Mouse (Mus musculus) embryo, embryonic 10.5 days (tissue): Measurements from ENCODE around the gene Acot4.
"Not testable (repeated sequence)": the region's sequence is repeated elsewhere in the genome, so short reads cannot be mapped to it uniquely, and the experiment has no call there.

Source experiments
- DNase-seq: peaks from one replicate; pipeline ENCODE4 v3.0.0-alpha.2; 2015; ENCODE audit warnings: low spot score

Gene Acot4

DNA sequence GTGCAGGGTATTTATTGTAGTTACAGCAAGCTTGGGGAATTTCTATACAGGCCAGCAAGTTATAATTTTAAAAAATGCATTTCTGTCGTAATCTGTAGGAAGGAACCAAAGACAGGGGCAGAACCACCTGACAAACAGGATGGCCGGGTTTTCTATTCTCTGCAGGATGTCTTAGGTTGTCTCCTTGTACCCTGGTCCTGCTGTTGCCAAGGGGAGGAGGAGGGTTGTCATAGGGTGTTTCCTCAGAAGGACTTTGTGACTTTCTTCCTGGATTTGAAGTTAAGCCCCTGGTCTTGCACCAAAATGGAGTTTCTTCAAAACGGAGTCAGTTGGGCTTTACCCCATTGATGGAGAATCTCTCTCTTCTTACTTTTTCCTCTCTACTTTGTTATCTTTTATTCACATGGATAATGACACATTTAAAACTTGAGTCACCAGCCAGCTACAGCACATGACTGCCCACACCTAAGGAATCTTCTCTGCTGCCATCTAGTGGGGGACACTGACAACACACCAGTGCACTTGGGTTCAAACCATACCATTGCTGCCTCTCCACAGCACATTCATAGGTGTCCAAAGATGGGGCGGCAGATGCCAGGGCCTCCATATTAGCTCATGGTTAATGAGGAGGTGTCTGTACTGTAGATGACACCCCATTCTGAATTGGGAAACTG is 7.4 kb upstream of the Acot4 start:
- DNase-seq: peak; percentile 88

DNA sequence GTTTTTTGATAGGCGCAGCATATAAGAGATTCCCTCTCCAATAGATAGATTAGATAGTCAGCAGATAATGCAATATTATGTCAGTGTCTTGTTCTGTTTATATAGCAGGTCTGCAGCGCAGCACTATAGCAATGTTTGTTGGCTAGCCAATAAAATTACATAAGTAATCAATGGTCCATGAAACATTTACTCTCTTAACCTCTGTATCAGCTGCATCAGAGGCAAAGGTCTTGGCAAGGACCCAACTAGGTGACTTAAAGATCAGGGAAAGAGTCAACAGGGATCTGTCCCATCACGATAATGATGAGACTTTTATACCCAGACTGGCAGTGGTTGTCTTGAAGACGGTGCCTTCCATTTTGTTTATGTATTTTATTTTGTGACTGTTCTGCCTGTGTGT is 5.3 kb upstream of the Acot4 start:
- no peak for DNase-seq

DNA sequence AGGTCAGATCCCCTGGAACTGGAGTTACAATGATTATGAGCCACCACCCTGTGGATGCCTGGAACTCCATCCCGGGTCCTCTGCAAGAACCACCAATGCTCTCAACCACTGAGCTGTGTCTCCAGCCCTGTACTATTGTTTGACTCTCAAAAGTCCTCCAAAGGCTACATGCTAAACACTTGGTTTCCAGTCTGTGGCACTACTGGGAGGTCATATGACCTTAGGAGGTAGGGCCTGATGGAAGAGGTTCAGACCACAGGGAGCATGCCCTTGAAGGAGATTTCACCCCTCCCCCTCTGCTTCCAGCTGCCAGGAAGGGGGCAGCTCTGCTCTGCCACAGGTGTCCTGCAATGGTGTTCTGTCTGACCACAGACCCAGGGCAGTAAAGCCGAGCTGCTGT is 4.9 kb upstream of the Acot4 start:
- not testable (repeated sequence) for DNase-seq

DNA sequence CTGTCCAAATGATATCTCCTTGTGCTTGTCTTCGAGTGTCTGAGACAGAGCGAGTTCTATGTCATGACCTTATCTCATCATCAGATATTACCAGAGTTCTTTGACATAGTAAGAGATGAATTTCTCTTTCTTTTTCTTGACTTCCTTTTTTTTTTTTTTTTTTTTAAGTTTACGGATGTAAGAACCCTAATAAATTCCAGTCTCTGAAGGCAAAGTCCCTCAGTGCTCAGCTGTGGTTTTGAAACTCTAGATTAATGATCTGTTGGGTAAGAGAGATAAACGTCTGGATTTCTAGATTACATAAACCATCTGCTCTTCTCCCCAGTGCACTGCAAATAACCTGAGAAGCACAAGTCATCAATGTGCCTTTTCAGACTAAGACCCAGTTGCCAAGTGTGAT is 4.1 kb upstream of the Acot4 start:
- DNase-seq: no peak

DNA sequence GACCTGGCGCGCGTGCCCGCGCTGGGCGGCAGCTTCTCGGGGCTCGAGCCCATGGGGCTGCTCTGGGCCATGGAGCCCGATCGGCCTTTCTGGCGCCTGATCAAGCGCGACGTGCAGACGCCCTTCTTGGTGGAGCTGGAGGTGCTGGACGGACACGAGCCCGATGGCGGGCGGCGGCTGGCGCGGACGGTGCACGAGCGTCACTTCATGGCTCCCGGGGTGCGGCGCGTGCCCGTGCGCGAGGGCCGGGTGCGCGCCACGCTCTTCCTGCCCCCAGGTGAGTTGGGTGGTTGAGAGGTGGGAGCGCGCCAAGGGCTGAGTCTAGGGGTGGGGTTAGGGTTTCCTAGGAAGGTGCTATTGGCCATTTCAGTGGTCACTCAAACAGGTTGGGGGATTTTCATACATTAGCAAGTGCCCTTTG is 522 bp downstream of the Acot4 start, which contains the start of gene Gm49366:
Gene Gm49366 (plus strand): TSS at position 245 of the 421 bp plus-strand sequence.
- peak; percentile 54 for DNase-seq

DNA sequence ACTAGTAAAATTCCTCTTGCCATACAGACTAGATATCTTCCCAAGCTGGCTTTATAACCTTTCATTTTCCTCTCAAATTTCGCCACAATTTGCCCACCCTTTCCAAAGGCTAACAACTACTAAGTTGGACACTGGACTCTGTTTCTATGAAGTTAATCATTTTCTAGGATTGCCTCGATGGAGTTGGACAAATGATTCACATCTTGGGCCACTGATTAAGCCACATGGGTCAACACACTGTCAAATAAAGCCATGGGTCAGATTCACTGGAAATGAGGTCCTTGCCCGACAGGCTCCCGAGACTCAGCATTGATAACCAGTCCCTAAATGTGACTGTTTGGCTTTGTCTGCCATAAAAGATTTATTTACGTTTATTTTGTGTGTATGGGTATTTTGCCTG is 4.1 kb downstream of the Acot4 start:
- no peak for DNase-seq

DNA sequence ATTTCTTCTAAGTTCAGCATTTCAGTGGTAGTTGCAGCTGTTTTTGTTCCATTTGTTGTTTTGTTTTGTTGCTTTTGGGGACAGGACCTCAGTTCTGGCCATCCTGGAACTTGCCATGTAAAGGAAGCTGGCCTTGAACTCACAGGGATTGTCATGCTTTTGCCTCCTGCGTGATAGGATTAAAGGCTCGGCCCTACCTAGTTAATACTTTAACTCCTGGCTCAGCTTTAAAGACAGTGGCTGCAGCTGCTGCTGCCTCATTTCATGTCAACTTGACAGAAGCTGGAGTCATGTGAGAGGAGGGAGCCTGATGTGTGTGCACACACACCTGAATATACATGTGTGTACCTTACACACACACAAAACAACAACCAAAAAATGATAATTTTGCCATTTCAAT is 5.9 kb downstream of the Acot4 start:
- no peak for DNase-seq

DNA sequence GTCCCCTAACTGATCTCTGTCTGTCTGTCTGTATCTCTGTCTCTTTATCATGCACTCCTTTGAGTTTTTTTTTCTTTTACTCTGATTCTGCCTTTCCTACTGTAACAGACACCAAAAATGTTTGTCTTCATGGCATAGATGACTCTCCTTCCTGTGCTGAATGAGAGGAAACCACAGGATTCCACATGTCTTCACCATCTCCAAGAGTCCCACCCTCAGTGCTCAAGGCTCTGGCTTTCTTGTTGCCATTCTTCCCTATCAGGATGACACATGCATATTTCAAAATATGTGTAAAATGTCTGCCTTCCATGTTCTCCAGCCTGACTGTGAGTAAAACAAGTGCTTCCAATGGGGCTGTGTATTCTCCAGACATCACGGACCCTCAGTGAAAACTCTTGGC is 8.7 kb downstream of the Acot4 start:
- no peak for DNase-seq

DNA sequence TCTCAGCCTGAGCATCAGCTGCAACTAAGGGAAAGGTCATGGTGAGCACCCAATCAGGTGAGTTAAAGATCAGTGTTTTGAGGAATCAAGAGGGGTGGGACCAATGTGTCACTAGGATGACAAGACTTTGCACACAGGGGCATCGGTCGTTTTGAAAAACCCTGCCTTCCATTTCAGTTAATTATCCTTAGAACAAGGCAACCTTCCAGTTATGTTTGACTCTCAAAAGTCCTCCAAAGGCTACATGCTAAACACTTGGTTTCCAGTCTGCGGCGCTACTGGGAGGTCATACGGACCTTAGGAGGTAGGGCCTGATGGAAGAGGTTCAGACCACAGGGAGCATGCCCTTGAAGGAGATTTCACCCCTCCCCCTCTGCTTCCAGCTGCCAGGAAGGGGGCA is 12.6 kb downstream of the Acot4 start:
- not testable (repeated sequence) for DNase-seq

DNA sequence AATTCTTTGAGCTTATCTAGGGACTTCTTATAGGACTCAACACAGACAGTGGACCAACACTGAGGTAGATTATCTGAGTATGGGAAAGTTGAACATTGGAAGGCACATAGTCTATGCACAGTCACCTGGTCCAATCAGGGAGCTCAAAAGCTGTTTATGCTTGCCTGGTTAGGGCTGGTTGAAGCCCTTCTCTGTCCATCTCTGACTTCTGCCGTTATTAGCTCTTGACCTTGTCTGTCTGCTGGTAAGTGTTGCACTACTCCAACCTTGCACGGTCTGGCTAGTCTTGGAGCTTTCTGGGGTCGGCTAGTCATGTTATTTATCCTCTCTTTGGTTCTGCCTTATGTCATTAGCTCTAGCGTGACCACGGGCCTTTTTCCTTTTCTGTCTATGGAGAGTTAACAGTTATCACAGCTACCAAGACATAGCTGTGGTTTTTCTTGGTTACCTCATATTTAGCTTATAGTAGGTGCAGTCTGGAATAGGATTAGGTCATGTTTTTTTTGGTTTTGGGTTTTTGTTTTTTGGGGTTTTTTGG is 13.8 kb downstream of the Acot4 start, which contains the start of gene Acot3:
Gene Acot3 (plus strand): TSS at position 208 of the 538 bp plus-strand sequence.
- no peak for DNase-seq

DNA sequence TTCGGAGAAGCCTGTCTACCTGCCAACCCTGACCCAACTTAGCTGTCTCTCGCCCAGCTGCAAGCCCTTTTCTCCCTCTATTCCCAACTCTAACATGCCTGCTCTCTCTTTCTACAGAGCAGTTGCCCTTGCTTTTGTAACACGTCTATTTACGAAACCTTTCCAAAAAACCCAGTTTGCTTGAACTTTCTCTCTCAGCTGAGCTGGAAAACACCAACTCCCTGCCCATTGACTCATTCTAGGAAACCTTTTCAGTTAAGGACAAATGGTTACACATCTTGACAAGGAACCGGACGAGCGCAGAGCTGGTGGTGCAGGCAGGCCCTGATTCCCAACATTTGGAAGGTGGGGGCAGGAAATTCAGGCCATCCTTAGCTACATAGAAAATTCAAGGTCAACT is 14.4 kb downstream of the Acot4 start:
- no peak for DNase-seq

DNA sequence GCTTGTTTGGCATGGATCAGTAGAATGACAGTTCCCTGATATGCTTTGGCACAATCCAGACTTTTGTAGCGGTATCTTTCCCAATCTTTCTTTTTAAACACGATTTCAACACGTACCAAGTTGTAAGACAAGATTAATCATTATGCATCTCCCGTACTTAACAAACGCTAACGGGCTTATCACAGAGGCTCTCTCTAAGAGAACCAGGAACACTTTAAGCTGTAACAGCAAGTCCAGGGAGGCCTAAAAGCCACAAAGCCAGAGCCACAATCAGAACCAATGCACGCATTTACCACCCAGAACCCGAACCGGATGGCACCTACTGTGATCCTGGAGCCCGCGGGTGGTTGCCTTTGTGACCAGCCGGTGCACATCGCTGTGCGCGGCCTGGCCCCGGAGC is 15.0 kb downstream of the Acot4 start:
- peak; percentile 36 for DNase-seq

DNA sequence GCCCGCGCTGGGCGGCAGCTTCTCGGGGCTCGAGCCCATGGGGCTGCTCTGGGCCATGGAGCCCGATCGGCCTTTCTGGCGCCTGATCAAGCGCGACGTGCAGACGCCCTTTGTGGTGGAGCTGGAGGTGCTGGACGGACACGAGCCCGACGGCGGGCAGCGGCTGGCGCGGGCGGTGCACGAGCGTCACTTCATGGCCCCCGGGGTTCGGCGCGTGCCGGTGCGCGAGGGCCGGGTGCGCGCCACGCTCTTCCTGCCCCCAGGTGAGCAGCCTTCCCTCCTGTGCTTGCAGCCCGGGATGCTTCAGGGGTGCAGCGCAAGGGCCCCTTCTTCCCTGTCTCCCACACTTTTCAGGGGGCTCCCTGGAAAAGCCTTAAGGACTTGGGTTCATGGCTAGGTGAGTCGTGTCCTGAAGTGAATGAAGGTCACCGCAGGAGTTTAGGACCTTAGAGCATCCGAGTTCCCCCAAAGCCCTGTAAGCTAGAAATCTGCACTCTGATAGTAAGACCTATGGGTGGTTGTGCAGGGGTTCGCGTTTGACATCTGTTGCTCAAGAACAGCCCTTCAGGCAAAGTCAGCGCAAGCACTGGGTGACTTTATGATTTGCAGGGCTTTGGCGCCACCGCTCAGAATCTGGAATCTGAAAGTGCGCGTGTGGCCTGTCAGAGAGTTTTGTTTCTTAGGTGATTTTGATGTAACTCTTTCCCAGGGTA is 15.7 kb downstream of the Acot4 start:
- DNase-seq: peak; percentile 65

DNA sequence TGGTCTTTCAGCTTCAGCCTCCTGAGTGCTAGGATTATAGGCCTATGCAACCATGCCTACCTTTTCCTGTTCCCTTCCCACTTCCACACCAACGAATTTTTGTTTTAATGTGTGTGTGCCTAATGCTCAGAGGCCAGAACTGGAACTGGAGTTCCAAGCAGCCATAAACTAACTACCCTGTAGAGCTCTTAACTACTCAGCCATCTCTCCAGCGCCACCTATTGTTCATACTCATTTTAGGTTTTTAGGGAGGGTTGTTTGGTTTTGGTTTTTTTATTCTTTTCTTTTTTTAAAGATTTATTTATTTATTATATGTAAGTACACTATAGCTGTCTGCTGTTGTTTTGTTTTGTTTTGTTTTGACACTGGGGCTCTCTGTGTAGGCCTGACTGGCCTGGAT is 22.8 kb downstream of the Acot4 start:
- DNase-seq: peak; percentile 38

DNA sequence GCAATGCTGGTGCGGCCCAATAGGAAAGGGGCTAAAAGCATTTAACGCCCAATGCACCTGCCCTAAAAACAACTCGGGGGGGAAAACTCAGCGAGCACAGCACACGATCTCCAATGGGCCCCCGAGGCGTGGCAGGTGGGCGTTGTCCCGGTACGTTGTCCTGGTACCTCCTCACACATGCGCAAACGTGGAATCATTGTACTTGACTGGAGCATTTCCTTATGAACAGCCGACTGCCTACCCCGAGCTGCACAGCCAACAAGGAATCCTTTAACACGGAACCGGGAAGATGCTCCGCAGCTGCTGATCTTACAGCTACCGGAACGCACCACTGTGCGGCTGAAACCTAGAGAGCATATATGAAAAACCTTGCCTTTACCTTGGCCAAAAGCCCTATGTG is 24.2 kb downstream of the Acot4 start:
- DNase-seq: no peak

DNA sequence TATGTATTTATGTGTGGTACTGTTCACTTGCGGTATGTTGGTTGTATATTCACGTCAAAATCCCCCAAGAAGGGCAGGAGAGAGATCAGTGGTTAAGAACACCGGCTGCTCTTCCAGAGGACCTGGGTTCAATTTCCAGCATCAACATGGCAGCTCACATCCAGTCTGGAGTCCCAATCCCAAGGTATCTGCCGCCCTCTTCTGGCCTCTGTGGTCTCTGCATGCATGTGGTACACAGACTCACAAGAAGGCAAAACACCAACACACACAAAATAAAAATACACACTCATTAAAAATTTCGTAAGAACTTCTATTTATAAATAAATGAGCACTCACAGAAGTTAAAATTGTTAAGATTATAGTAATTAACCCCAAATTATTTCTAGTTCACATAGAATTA is 25.0 kb downstream of the Acot4 start:
- no peak for DNase-seq

DNA sequence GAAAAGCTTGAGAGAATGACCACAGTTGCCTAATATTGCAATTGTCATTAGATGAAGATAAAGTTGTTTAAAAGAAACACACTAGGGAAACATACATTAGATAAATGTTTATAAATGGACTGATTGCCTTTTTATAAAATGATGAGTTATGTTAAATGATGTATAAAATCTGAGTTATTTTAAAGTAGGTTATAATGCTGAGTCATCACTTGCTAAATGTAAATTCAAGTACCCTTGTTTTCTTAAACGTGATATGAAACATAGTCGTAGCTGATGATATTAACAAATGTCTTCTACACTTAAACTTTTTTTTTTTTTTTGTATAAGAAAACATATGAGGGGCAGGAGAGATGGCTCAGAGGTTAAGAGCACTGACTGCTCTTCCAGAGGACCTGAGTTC is 25.7 kb downstream of the Acot4 start:
- DNase-seq: no peak

DNA sequence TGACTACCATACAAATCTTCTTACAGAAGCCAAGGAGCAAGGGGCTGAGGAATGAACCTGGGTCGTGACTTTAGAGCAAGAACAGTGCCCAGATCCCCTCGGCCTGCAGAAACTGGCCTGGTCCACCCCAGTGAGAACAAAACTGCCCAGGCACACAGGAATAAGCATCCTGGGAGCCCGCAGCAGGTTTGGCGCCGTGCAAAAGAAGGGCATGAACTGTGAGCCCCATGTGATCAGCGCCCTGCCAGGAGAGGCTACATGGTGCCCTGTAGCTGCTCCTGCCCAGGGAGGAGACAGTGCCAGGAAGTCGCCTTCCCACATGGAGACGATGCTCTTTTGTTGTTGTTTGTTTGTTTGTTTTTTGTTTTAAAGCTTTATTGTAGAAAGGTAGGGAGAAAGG is 26.4 kb downstream of the Acot4 start:
- no peak for DNase-seq

DNA sequence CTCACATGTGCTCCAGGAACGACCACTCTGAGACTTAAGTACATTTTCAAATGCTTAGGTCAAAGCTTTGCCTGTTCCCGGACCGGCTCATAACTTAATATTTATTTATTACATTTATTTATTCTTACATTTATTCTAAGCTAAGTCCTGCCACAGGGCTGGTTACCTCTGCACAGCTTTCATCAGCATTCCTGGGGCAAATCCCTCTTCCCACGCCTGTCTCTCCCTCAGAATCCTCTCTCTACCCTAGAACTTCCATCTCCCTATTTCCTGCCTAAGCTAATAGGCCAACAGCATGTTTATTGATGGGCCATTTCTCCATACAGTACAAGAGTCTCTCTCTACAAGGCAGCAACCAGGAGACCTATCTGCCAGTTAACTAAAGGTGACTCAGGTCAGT is 29.6 kb downstream of the Acot4 start:
- DNase-seq: no peak

DNA sequence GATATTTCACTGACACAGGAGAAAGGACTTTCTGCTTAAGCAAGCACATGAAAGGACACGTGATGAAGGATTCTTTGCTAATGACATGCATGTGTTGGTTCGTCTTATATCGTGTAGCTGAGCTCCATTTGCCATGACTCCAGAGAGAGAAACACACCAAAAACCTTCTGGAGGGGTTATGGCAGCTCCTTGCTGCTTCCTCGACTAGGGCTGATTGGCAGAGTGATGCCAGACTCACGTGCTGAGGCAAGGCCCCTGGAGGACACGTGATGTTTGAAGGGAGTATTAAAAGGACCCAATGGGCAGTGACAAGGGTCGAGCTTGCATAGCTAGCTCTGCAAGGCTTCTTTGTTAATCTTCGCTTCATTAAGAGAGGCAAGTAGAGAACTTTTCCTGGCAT is 30.1 kb downstream of the Acot4 start:
- no peak for DNase-seq

DNA sequence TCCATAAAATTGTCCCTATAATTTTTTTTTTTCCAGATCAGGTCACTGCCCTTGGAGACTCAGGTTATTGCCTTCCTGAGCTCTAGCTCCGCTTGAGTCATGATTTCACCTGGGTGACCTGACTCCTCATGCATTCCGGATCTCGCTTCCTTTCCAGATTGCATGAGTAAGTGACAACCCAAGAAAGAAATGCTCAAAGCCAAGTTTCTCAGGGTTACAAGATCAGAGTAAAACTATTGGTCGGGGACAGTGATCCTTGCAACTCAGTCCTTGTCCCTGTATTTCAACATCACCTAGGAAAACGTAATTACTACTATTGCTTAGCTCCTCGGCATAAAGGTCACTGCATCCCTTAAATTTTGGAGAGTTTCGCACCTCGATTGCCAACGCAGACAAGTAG is 30.8 kb downstream of the Acot4 start, which contains the start of gene Acot5:
Gene Acot5 (plus strand): TSS at position 340 of the 400 bp plus-strand sequence.
- DNase-seq: no peak

DNA sequence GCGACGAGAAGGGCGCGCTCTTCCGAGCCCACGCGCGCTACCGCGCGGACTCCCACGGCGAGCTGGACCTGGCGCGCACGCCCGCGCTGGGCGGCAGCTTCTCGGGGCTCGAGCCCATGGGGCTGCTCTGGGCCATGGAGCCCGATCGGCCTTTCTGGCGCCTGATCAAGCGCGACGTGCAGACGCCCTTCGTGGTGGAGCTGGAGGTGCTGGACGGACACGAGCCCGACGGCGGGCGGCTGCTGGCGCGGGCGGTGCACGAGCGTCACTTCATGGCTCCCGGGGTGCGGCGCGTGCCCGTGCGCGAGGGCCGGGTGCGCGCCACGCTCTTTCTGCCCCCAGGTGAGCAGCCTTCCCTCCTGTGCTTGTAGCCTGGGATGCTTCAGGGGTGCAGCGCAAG is 31.4 kb downstream of the Acot4 start:
- not testable (repeated sequence) for DNase-seq

DNA sequence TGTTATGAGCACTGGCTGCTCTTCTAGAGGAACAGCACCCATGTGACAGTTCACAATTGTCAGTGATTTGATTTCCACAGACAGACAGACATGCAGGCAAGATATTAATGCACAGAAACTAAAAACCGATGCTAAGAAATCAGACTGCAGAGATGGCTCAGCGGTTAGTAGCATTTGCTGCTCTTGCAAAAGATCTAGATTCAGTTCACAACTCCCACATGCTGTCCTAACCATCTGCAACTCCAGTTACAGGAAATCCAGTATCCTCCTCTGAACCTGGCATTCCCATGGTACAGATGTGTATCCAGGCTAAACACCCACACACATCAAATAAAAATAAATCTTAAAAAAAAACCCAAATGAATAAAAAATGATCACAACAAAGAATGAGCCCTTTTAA is 33.5 kb downstream of the Acot4 start:
- no peak for DNase-seq
